Mouse (Mus musculus): ENCODE measurements around the gene Zfp184.
A peak's percentile ranks its signal among the peaks of the same experiment; 100 is the strongest.

Gene Zfp184

DNA sequence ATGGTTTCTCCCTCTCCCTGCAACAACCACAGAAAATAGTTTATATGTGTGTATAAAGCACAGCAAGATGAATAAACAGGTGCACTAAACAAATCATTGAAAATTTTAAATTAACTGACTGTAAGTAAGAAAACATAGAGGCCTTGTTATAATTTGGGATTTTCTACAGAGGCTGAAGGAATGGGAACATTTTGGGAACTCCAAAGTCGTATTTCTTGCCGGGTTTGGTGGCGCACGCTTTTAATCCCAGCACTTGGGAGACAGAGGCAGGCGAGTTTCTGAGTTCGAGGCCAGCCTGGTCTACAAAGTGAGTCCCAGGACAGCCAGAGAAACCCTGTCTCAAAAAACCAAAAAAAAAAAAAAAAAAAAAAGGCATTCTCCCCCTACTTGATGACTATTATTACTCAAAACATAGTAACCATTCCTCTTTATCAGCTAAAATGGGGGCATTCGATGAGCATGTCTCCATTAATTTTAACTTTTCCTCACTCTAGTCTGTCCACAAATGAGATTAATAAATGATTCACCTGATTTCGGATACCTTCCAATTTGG lies 24.1 kb upstream of the Zfp184 start:
- DNase-seq (ENCODE audit: low spot score in 2 of 2), result no peak

DNA sequence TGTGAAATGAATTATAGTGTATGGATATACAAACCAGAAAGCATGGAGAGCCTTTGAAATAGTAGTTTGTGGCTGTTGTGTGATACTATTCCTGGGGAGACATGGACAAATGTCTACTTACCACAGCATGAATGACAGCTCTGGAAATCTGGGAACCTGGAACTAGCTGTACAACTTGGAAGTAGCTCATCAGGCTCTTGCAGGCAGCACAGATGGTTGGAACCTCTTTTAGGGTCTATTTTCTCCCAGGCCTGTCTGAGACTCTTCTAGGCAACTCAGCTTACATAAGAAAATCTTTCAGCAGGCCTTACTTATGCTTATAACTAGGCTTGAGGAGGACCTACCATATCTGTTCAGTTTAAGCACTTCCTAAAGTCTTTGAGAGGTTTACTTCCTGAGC lies 21.5 kb upstream of the Zfp184 start:
- no peak for DNase-seq (ENCODE audit: low spot score in 2 of 2)

DNA sequence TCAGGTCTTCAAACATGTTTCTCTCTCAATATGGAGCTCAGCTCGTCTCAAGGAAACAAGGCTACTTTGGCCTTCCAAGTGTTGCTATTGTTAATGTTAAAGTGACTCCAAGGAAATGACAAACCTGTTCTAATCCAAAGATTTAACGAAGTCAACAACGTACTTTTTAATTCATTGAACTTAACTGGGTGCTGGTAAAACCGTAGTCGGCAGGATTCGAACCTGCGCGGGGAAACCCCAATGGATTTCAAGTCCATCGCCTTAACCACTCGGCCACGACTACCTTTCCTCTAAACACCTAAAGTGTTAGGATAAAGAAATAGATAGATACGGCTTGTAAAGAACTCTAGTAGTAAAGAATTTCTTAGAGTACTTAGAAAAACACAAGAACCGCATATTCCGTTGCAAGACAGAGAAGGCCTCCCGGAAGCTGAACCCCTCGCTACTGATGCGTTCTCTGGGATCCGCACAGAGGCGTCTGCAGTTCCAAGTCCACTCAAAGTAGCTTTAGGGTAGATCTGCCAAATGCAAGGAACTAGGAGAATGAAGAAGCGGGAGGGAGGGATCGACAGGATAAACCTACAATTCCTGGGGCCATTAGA lies 20.1 kb upstream of the Zfp184 start:
- DNase-seq (ENCODE audit: low spot score in 2 of 2), result no peak

DNA sequence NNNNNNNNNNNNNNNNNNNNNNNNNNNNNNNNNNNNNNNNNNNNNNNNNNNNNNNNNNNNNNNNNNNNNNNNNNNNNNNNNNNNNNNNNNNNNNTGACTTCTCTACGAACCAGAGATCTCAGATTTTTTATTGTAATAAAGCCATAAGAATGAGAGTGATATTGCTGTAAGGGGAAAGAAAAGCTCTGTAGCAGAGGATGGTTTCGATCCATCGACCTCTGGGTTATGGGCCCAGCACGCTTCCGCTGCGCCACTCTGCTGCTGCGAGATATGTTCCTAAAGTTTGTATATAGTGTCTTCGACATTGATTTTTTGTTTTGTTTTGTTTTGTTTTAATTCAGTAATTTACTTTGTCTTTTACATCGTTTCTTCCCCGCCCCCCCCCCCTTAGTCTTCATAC lies 13.9 kb upstream of the Zfp184 start:
- no peak for DNase-seq (ENCODE audit: low spot score in 2 of 2)

DNA sequence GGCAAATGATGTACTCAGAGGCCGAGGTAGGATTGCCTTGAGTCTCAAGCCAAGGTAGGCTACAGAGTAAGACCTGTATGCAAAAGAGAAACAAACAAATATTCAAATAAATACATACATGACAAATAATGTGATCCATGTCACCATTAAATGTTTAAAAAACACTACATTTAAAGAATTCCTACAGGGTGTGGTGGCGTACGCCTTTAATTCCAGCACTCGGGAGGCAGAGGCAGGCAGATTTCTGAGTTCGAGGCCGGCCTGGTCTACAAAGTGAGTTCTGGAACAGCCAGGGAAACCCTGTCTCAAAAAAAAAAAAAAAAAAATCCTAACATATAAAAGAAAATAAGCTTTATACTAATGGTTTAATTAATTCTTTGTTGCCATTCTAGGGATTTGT lies 13.2 kb upstream of the Zfp184 start:
- DNase-seq (ENCODE audit: low spot score in 2 of 2), result no peak

DNA sequence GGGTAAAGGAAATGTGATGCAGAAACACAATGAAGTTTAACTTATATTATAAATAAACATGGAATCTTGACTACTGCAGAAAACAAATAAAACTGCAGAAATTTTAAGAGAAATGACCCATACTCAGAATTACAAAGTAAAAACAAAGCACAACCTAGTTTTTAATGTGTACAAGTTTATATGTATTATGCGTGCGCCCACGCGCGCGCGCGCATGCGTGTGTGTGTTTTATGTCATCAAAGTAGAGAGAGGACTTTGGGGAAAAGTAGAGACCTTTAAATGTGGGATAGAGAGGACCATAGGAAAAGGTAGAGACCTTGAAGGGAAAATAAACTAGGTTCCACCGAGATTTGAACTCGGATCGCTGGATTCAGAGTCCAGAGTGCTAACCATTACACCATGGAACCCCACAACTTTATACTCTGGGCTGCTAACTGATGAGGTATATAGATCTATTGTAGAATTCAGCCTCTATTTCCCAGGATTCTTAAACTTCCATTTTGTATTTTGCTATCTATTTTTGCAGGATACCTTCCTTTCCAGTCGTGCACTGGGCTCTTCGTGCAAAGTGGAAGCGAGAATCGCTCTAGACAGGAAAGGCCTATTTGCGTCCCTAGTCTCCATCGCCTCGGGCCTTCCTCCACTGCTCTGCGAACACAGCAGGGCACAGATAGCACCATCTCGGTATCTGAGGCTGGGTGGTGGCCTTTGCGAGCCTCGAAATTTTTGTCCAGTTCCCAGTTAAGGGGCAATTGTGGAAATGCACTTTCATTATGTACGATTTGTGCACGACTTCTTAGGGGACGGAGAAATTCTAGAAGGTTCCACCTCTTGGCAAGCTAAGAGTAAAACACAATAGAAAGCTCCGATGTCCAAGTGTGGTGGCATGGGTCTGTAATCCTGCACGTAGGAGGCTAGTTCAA lies 11.0 kb upstream of the Zfp184 start:
- DNase-seq (ENCODE audit: low spot score in 2 of 2), result no peak

DNA sequence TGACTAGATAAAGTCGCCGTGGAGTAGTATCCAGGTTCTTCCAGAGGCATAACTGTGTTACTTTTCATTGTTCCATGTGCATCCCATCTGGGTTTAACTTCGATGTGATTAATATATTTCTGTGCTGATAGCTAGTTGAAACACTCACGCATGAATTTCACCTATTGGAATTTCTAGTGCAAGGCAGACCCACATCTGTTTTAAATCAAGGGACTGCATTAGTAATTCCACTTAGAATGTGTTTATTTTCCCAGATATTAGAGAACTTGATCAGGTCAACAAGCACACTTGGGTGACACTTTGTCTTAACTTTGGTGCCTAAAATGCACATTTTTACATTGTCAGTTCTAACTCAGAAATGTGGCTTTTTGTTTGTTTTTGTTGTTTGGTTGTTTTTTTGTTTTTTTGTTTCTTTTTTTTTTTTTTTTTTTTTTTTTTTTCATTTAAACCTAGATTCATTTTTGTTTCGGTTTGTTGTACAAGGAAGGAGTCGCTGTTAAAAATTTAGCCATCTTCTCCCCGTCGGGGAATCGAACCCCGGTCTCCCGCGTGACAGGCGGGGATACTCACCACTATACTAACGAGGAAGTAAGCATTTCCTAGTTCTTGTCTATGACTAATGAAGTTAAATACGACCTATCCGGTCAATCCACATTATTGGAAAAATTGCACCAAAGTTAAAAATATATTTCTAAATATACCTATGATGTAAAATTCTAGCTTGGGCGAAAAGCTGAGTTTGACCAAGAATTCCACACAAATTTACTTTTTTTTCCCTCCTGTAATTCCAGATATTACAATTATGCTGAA lies 9.7 kb upstream of the Zfp184 start:
- DNase-seq (ENCODE audit: low spot score in 2 of 2), result peak in 1 of 2 experiments; percentile 53

DNA sequence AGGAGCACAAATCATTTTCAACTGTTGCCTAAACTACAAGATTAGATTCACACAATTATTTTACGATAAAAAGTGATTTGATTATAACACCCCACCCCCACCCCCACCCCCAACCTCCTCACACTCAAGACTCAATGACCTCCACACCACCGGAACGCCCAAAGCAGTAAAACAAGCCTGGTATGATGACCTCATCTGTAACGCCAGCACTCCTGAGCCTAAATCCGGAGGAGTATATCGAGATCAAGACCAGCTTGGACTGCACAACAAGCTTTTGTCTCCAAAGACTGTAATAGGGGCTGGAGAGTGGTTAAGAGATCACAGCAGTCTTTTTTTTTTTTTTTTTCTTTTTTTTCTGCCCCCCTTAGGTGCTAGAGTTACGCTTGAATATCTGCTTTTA lies 9.1 kb upstream of the Zfp184 start:
- DNase-seq (ENCODE audit: low spot score in 2 of 2), result no peak

DNA sequence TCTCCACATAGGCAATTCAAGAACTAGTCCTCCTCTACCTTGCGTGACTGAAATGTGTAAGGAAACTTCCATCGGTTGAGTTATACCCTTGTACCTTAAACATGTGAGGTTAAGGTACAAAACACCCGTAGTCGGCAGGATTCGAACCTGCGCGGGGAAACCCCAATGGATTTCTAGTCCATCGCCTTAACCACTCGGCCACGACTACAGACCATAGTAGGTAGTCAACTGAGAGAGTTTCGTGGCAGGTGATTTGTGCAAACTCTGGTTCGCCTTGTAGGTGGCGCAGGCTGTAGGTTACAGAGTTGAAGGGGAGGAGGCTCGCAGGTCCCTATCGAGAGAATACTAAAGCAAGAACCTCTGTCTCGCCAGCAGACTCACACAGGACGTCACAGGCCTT lies 7.9 kb upstream of the Zfp184 start:
- peak in 1 of 2 experiments; percentile 37 for DNase-seq (ENCODE audit: low spot score in 2 of 2)

DNA sequence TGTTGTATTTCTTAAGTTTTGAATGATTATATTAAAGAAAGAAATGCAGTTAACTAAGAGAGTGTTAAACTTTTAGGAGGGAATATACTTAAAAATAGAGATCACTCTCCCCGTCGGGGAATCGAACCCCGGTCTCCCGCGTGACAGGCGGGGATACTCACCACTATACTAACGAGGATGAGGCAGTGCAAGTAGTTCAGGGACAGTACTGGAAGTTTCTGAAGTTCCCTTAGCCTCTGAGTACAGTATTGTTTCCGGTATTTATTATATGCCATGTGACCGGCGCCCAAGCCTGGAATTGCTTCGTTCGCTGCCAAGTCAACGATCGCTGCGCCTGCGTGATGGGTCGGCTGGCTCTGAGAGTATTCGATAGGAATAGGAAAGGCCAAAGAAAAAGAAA lies 4.7 kb upstream of the Zfp184 start:
- peak; percentile 71 to 86 for DNase-seq (ENCODE audit: low spot score in 2 of 2)

DNA sequence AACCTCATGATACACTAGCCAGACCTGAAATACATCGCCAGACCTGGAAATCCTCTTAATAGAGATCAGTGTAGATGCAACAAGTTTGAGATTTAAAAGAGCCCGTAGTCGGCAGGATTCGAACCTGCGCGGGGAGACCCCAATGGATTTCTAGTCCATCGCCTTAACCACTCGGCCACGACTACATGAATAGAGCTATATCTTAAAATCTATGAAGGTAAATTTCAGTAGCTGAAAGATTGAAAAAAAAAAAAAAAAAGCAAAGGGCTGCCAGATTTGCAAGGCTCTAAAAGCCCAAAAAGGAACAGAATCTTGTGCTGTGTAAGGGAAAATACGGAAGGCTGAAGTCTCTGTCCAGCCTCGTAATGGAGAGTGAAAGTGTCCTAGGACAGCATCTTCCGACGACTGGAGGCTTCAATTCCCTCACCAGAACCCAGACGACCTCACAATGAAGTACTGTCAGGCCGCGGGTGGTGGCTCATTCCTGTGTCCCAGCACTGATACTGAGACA lies 4.0 kb upstream of the Zfp184 start:
- DNase-seq (ENCODE audit: low spot score in 2 of 2), result peak; percentile 57 to 81

DNA sequence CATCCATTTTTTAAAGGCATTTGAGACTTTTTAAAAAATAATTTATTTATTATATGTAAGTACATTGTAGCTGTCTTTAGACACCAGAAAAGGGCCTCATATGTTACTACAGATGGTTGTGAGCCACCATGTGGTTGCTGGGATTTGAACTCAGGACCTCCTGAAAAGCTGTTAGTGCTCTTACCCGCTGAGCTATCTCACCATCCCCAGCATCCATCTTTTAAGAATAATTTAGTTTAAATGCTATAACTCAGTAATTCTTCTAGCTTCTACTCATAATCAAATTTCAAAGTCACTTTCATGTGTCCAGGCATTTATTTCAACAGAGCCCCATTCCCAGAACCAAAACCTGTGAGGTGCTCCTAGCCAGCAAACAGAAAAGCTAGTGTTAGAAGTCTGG lies 1.2 kb upstream of the Zfp184 start:
- no peak for DNase-seq (ENCODE audit: low spot score in 2 of 2)

DNA sequence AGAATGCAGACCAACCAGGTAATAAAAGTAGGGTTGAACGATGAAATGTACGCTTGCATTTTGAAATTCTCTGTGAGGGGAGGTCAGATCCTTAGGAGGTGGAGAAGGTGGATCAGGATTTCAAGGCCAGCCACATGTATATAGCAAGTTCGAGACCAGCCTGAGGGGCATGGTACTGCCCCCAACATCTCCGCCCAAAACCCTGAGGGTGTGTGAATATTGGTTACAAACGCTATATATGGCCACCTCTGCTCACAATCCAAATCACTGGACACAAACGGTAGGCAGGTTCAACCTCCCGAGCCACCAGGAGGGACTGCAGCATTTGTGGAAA lies 335 bp upstream of the Zfp184 start:
- no peak for DNase-seq (ENCODE audit: low spot score in 2 of 2)

DNA sequence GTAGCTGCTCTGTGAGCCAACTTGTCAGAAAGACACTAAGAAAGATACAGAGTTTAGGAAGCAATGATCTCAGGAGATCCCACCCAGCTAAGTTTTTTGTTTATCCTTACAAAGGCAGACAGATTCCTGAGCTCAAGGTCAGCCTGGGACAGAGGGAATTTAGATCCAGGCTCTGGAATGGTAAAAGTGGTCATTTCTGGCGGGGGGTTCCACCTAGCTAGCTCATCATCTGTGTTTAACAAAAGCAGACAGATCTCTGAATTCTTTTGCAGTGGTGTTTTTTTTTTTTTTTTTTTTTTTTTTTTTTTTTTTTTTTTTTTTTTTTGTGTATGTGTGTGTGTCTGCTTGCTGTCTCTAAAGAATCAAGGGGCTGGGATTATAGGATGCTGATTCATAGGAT lies 24.4 kb downstream of the Zfp184 start:
- DNase-seq (ENCODE audit: low spot score in 2 of 2), result no peak

DNA sequence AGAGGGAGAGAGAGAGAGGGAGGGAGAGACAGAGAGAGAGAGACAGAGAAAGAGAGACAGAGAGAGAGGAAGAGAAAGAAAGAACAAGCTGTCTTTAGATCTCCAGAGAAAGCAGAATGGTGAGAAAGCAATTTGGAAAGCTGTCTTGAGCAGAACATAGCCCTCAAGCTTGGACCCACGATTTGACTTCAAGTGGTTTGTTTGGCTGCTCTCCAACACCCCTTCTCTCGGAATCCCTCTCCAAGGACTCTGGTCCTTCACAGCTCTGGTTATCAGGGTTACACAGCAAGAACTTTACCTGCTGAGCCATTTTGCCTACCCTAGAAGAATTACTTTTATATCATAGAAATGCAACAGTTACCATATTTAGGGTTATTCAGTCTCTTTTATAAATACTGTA lies 24.9 kb downstream of the Zfp184 start:
- no peak for DNase-seq (ENCODE audit: low spot score in 2 of 2)

DNA sequence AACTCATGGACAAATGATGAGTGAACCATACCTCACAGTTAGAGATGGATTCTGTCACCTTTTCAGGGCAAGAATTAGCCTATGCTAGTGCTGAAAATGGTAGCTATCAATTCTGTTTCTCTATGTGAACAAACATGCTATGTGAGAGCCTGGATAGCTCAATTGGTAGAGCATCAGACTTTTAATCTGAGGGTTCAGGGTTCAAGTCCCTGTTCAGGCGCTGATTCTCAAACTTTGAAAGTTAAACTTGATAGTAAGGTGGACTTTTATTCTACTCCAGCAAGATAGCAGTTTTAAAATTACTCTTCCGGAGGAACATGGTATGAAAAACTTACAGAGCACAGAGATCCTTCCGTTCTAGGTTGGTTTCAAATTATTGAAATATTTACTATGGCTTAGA lies 26.7 kb downstream of the Zfp184 start:
- DNase-seq (ENCODE audit: low spot score in 2 of 2), result no peak

DNA sequence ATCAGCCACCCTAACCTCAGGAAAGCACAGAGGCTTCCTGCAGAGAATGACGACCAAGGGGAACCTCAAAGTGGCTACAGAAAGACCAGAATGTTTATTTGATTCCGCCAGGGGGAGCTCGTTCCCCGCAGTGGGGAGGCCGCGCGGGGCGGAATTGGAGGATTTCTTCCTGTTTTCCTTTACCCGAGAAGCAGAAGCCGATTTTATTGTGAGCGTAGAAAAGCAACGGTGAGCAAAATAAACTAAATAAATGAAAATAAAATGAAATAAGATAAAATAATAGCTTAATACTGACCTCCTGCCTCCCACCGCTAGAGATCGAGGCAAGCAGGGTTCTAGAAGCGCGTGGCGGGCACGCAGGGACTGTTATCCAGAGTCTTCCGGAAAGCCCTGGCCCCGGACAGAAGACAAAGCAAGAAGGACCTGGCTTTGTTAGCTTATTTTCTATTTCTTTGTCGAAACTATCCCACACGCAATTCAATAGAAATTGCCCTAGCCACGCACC lies 29.4 kb downstream of the Zfp184 start:
- DNase-seq (ENCODE audit: low spot score in 2 of 2), result peak; percentile 77 to 87

DNA sequence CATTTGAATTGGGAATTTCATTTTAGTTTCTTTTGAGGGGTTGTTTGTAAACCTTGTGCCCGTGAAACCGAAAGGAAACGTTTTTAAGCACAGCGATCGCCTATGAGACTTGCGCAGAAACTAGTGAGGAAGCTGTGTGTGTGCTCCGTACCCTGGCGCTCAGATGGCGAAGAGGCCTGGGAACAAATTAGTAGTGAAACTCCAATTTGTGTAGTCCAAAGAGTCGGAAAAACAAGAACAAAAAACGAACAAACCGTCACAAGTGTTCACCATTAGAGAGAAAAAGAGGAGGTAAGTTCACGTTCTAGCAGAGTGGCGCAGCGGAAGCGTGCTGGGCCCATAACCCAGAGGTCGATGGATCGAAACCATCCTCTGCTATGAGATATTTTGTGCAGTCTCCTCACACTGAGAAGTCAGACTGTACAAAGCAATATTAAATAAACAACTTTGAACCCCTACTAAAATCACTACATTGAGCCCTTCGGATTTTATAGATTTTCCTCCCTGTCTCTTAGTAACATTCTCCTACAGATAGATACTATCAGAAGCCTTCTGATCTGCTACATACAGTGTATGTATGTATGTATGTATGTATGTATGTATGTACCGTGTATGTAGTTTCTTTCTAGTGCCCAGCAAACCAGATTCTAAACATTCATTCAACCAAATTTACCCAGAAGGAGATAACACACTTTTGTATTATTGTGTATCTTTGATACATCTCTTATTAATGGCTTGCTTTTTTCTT lies 30.0 kb downstream of the Zfp184 start:
- DNase-seq (ENCODE audit: low spot score in 2 of 2), result peak in 1 of 2 experiments; percentile 51

DNA sequence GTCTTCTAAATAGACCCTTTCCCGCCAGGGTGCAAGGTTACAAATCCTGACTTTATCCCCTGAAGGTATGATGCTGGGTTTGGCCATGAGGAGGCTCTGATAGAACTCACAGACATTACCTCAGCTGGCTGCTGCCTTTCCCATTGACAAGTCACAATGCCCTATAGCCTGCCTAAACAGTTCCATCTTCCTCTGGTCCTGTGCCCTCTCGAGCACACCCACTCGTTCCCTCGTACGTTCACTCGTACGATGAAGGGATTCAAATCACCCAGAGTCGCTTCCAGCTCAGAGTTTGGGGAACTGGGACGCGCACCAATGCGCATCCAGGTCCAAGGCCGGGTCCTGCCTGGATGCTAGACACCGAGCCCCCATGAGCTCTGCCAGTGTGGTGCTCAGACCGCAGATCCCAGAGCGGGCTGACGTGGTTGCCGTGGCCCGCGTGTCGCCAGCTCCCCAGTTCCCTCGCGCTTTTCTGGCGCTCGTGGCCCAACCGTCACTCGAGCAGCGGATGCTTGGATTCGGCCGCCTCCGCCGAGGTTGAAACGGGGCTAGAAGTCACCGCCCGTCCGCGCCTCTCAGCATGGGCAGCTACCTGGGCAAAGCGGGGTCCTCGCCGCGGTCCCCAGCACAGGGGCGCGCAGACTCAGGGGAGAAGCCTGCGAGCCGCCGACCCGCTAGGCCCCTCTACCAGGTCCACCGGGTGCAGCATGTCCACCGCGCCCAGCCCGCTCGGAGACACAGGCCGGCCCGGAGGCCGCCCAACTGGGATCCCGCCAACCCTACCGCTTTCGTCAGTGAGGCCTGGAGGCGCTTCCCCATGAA lies 36.3 kb downstream of the Zfp184 start, which contains the start of gene Pom121l2:
Gene Pom121l2 (plus strand): TSS at position 214 of the 822 bp plus-strand sequence.
- DNase-seq (ENCODE audit: low spot score in 2 of 2), result peak in 1 of 2 experiments; percentile 24

DNA sequence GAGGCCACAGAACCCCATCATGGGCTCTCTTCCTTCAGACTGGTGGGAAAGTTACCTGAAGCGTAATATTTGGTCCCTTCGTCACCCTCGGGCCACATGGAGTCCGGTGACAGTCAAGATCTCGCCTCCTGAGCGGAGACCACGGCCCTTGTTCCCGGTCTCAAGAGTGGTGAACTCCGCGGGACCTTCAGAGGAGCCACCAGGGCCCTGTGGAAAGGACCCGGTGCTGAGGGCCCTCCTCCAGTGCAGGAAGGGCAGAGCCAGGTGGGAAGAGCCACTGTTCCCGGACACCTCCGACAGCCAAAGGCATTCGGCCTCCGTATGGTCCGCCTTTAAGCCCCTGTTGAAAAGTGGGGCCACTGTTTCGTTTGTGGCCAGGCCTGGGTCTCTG lies 36.9 kb downstream of the Zfp184 start:
- no peak for DNase-seq (ENCODE audit: low spot score in 2 of 2)

Data from frontal cortex, postnatal 10 days (tissue).